8 mouse cellular contexts compared by ENCODE assay signal in the genomic region with DNA sequence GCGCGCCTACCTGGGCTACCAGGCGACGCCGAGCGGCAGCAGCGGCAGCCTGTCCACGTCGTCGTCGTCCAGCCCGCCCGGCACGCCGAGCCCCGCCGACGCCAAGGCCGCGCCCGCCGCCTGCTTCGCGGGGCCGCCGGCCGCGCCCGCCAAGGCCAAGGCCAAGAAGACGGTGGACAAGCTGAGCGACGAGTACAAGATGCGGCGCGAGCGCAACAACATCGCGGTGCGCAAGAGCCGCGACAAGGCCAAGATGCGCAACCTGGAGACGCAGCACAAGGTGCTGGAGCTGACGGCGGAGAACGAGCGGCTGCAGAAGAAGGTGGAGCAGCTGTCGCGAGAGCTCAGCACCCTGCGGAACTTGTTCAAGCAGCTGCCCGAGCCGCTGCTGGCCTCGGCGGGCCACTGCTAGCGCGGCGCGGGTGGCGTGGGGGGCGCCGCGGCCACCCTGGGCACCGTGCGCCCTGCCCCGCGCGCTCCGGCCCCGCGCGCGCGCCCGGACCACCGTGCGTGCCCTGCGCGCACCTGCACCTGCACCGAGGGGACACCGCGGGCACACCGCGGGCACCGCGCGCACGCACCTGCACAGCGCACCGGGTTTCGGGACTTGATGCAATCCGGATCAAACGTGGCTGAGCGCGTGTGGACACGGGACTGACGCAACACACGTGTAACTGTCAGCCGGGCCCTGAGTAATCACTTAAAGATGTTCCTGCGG. TPM values are rescaled to one million over a fixed set of nuclear protein-coding genes. Genes with fewer than 3 reads are reported as not detected.
DNase-seq lines count a peak whose midpoint lies in the region; ATAC-seq and TF ChIP-seq lines count a peak whose summit lies in the region.

A gene (minus strand): TSS at position 322 of the 718 bp plus-strand sequence.

- peak within 1 kb of the TSS; percentile 80 for H3K4me3 ChIP-seq in ES-Bruce4 (ENCODE audit: low read depth, low read length)
- H3K4me3 ChIP-seq in forebrain, embryonic 13.5 days, result peak within 1 kb of the TSS; percentile 63
- peak within 1 kb of the TSS; percentile 73 for H3K4me3 ChIP-seq in heart, postnatal 0 days (ENCODE audit: low read depth, low read length)
- H3K4me3 ChIP-seq in neural tube, embryonic 13.5 days, result peak within 1 kb of the TSS; percentile 55

- no peaks in the 10 kb centered on the region for H3K36me3 ChIP-seq in ES-Bruce4 (ENCODE audit: control insufficient read depth, insufficient read depth, low read length, poor library complexity, severe bottlenecking)
- no peaks in the 10 kb centered on the region for H3K36me3 ChIP-seq in forebrain, embryonic 13.5 days (ENCODE audit: poor library complexity, severe bottlenecking)
- no peaks in the 10 kb centered on the region for H3K36me3 ChIP-seq in heart, postnatal 0 days (replicated peaks; ENCODE audit: control insufficient read depth, insufficient read depth, low read length)
- no peaks in the 10 kb centered on the region for H3K36me3 ChIP-seq in neural tube, embryonic 13.5 days

- no peaks in the 10 kb centered on the region for H3K4me1 ChIP-seq in ES-Bruce4 (ENCODE audit: control insufficient read depth, insufficient read depth, low read length)
- peaks cover 11% of the 10 kb centered on the region for H3K4me1 ChIP-seq in forebrain, embryonic 13.5 days
- peaks cover 12% of the 10 kb centered on the region; the same call in 1 of the 2 replicates for H3K4me1 ChIP-seq in heart, postnatal 0 days (ENCODE audit: control insufficient read depth, insufficient read depth)
- peaks cover 20% of the 10 kb centered on the region for H3K4me1 ChIP-seq in neural tube, embryonic 13.5 days (replicated peaks)

- no peaks in the 10 kb centered on the region for H3K9me3 ChIP-seq in ES-Bruce4 (replicated peaks; ENCODE audit: control insufficient read depth, insufficient read depth, low read length, poor library complexity, severe bottlenecking)
- H3K9me3 ChIP-seq in forebrain, embryonic 13.5 days (replicated peaks), result no peaks in the 10 kb centered on the region
- H3K9me3 ChIP-seq in heart, postnatal 0 days (replicated peaks; ENCODE audit: control insufficient read depth, low read length), result no peaks in the 10 kb centered on the region
- H3K9me3 ChIP-seq in neural tube, embryonic 13.5 days, result no peaks in the 10 kb centered on the region

- TF ChIP-seq POLR2A in ES-Bruce4 (IDR thresholded peaks at IDR 0.05; ENCODE audit: insufficient read depth, low read length), result no peak

- no peak for ATAC-seq in forebrain, embryonic 13.5 days
- ATAC-seq in heart, postnatal 0 days (ENCODE audit: insufficient read depth, low read depth), result no peak; the same call in none of the 2 replicates
- ATAC-seq in neural tube, embryonic 13.5 days (ENCODE audit: low read depth), result 0 out of 2 replicates have a peak, but pooled peaks have one; percentile 23

- TF ChIP-seq EP300 in ES-Bruce4 (IDR thresholded peaks at IDR 0.05; ENCODE audit: insufficient read depth, low read depth, low read length), result no peak
- no peak for TF ChIP-seq EP300 in heart, postnatal 0 days (IDR thresholded peaks at IDR 0.05; ENCODE audit: low read depth)

- DNase-seq in brain, adult 2 months (ENCODE audit: low read depth, low spot score), result peak; percentile 86
- peak; percentile 60 for DNase-seq in heart, postnatal 0 days (ENCODE audit: low spot score)
- DNase-seq in layer of hippocampus, adult 18-20 months (ENCODE audit: low spot score in 2 of 2), result peak; percentile 50 to 56
- peak; percentile 71 to 82 for DNase-seq in lung, adult 18-20 months
- DNase-seq in testis, postnatal 14 days (ENCODE audit: low spot score), result peak; percentile 64

- peak within 1 kb of the TSS; percentile 90 for H3K9ac ChIP-seq in ES-Bruce4 (ENCODE audit: low read depth, poor library complexity, severe bottlenecking)
- H3K9ac ChIP-seq in forebrain, embryonic 13.5 days, result peak within 1 kb of the TSS; percentile 64
- peak within 1 kb of the TSS; percentile 86 for H3K9ac ChIP-seq in heart, postnatal 0 days (replicated peaks; ENCODE audit: low read depth, low read length)
- H3K9ac ChIP-seq in neural tube, embryonic 13.5 days, result peak within 1 kb of the TSS; percentile 65

- peak within 1 kb of the TSS; percentile 95 for H3K4me2 ChIP-seq in forebrain, embryonic 13.5 days
- H3K4me2 ChIP-seq in heart, postnatal 0 days (ENCODE audit: low read depth, low read length), result peak within 1 kb of the TSS; percentile 95
- peak within 1 kb of the TSS; percentile 70 for H3K4me2 ChIP-seq in neural tube, embryonic 13.5 days

- no peak for TF ChIP-seq CTCF in ES-Bruce4 (IDR thresholded peaks at IDR 0.05; ENCODE audit: low read depth, low read length)
- no peak for TF ChIP-seq CTCF in heart, postnatal 0 days (IDR thresholded peaks at IDR 0.05; ENCODE audit: low read depth)

- H3K27ac ChIP-seq in ES-Bruce4 (ENCODE audit: insufficient read depth, low read length), result no peak within 1 kb of the TSS
- no peak within 1 kb of the TSS for H3K27ac ChIP-seq in forebrain, embryonic 13.5 days
- peak within 1 kb of the TSS; percentile 86 for H3K27ac ChIP-seq in heart, postnatal 0 days (ENCODE audit: low read depth)
- H3K27ac ChIP-seq in neural tube, embryonic 13.5 days (replicated peaks), result no peak within 1 kb of the TSS

- H3K27me3 ChIP-seq in ES-Bruce4 (ENCODE audit: control insufficient read depth, insufficient read depth, low read length, poor library complexity, severe bottlenecking), result no peaks in the 10 kb centered on the region
- H3K27me3 ChIP-seq in forebrain, embryonic 13.5 days, result peaks cover 74% of the 10 kb centered on the region
- H3K27me3 ChIP-seq in heart, postnatal 0 days (ENCODE audit: control insufficient read depth, insufficient read depth, low read length), result no peaks in the 10 kb centered on the region
- H3K27me3 ChIP-seq in neural tube, embryonic 13.5 days, result peaks cover 79% of the 10 kb centered on the region

- WGBS in forebrain, embryonic 13.5 days, result under 1% methylated on average over 98 of the region's 99 CpGs
- 1% methylated on average over 91 of the region's 99 CpGs for WGBS in heart, postnatal 0 days
- WGBS in neural tube, embryonic 13.5 days, result under 1% methylated on average over 80 of the region's 99 CpGs

RNA-seq across cellular contexts. Expression of the gene that starts here (rescaled TPM):
- polyA plus RNA-seq in ES-Bruce4 (2011; ENCODE audit: insufficient read depth, insufficient read length, low read depth, missing spikeins), result 41.9 and 45.6 TPM in 2 replicates
- 22.1 and 24.0 TPM in 2 replicates for polyA plus RNA-seq in forebrain, embryonic 13.5 days (2015; fragmentation: Nextera tagmentation; extraction: Ambion mirVana)
- total RNA-seq in heart, postnatal 0 days (2014; rRNA removed; ENCODE audit: low replicate concordance), result 76.8 and 84.3 TPM in 2 replicates
- polyA plus RNA-seq in heart, postnatal 0 days (2015; fragmentation: Nextera tagmentation; extraction: Ambion mirVana), result 37.6 and 39.3 TPM in 2 replicates
- 10 to 100 TPM; 46.7 TPM for total RNA-seq in layer of hippocampus, adult 18-20 months (2021)
- 40.1 and 41.9 TPM in 2 replicates for polyA plus RNA-seq in neural tube, embryonic 13.5 days (2015; fragmentation: Nextera tagmentation; extraction: Ambion mirVana)
